Mouse (Mus musculus): Measurements from ENCODE around the gene Ring1. TPM values are rescaled to one million over a fixed set of nuclear protein-coding genes. Genes with fewer than 3 reads are reported as not detected.

Ring1 gene
- polyA plus RNA-seq (2012; ENCODE audit: low replicate concordance): 42.1 and 63.7 TPM in 2 replicates

GRCm38 (mm10) chr17:34024317-34024821 lies at the start of gene Ring1:
Ring1 (minus strand) TSS chr17:34024680.

GRCm38 (mm10) chr17:34038878-34039561 lies 14.5 kb upstream of the Ring1 start, which contains the start of gene Col11a2:
Col11a2 (plus strand) TSS chr17:34039437.

GRCm38 (mm10) chr17:34031465-34032173 lies 7.1 kb upstream of the Ring1 start, which contains the start of the genes Slc39a7 and Rxrb:
Slc39a7 (minus strand) TSS chr17:34031682.
Rxrb (plus strand) TSS chr17:34031812.

GRCm38 (mm10) chr17:34027656-34028223 lies 3.3 kb upstream of the Ring1 start, which contains the start of gene H2-Ke6:
H2-Ke6 (minus strand) TSS chr17:34028060.

GRCm38 (mm10) chr17:34000150-34000537 lies 24.3 kb downstream of the Ring1 start, which contains the start of gene H2-K1:
H2-K1 (minus strand) TSS chr17:34000347.

Other genes starting within 250 kb of the Ring1 start
- gene Angptl4, start 242.8 kb downstream of the Ring1 start, polyA plus RNA-seq (2012; ENCODE audit: low replicate concordance): 3.9 and 15.1 TPM in 2 replicates
- 2.1 and 3.0 TPM in 2 replicates for gene Kank3, start 214.2 kb downstream of the Ring1 start, polyA plus RNA-seq (2012; ENCODE audit: low replicate concordance)
- 128 and 1,150 TPM in 2 replicates for gene Rps28, start 200.1 kb downstream of the Ring1 start, polyA plus RNA-seq (2012; ENCODE audit: low replicate concordance)
- 623 and 660 TPM in 2 replicates for gene Ndufa7, start 200.1 kb downstream of the Ring1 start, polyA plus RNA-seq (2012; ENCODE audit: low replicate concordance)
- 29.9 and 33.2 TPM in 2 replicates for gene Cd320, start 181.6 kb downstream of the Ring1 start, polyA plus RNA-seq (2012; ENCODE audit: low replicate concordance)
- not detected in 2 replicates for gene Gm7029, start 150.8 kb downstream of the Ring1 start, polyA plus RNA-seq (2012; ENCODE audit: low replicate concordance)
- gene Kifc1, start 134.0 kb downstream of the Ring1 start, polyA plus RNA-seq (2012; ENCODE audit: low replicate concordance): 74.4 and 87.4 TPM in 2 replicates
- gene Platr17, start 119.5 kb downstream of the Ring1 start, polyA plus RNA-seq (2012; ENCODE audit: low replicate concordance): not detected in 2 replicates
- 28.6 and 32.1 TPM in 2 replicates for gene Daxx, start 115.3 kb downstream of the Ring1 start, polyA plus RNA-seq (2012; ENCODE audit: low replicate concordance)
- gene Tapbp, start 108.8 kb downstream of the Ring1 start, polyA plus RNA-seq (2012; ENCODE audit: low replicate concordance): 473 and 728 TPM in 2 replicates
- 60.2 and 119 TPM in 2 replicates for gene Zbtb22, start 108.8 kb downstream of the Ring1 start, polyA plus RNA-seq (2012; ENCODE audit: low replicate concordance)
- gene Rgl2, start 95.1 kb downstream of the Ring1 start, polyA plus RNA-seq (2012; ENCODE audit: low replicate concordance): 141 and 230 TPM in 2 replicates
- 74.5 and 89.8 TPM in 2 replicates for gene Pfdn6, start 84.3 kb downstream of the Ring1 start, polyA plus RNA-seq (2012; ENCODE audit: low replicate concordance)
- gene Wdr46, start 84.0 kb downstream of the Ring1 start, polyA plus RNA-seq (2012; ENCODE audit: low replicate concordance): 94.9 and 266 TPM in 2 replicates
- gene B3galt4, start 73.2 kb downstream of the Ring1 start, polyA plus RNA-seq (2012; ENCODE audit: low replicate concordance): 16.7 and 18.6 TPM in 2 replicates
- gene Vps52, start 68.9 kb downstream of the Ring1 start, polyA plus RNA-seq (2012; ENCODE audit: low replicate concordance): 51.6 and 65.2 TPM in 2 replicates
- 29.1 and 64.5 TPM in 2 replicates for gene Rps18, start 68.7 kb downstream of the Ring1 start, polyA plus RNA-seq (2012; ENCODE audit: low replicate concordance)
- gene H2-K1, start 24.3 kb downstream of the Ring1 start, polyA plus RNA-seq (2012; ENCODE audit: low replicate concordance): 253 and 752 TPM in 2 replicates
- 50.7 and 105 TPM in 2 replicates for gene H2-Ke6, start 3.4 kb upstream of the Ring1 start, polyA plus RNA-seq (2012; ENCODE audit: low replicate concordance)
- gene Slc39a7, start 7.0 kb upstream of the Ring1 start, polyA plus RNA-seq (2012; ENCODE audit: low replicate concordance): 36.5 and 105 TPM in 2 replicates
- gene Rxrb, start 7.1 kb upstream of the Ring1 start, polyA plus RNA-seq (2012; ENCODE audit: low replicate concordance): 269 and 299 TPM in 2 replicates
- gene Col11a2, start 14.8 kb upstream of the Ring1 start, polyA plus RNA-seq (2012; ENCODE audit: low replicate concordance): 8.5 and 40.3 TPM in 2 replicates
- 9.6 and 71.7 TPM in 2 replicates for gene H2-Oa, start 67.7 kb upstream of the Ring1 start, polyA plus RNA-seq (2012; ENCODE audit: low replicate concordance)
- 29.6 and 120 TPM in 2 replicates for gene H2-DMa, start 94.9 kb upstream of the Ring1 start, polyA plus RNA-seq (2012; ENCODE audit: low replicate concordance)
- gene Brd2, start 98.0 kb upstream of the Ring1 start, polyA plus RNA-seq (2012; ENCODE audit: low replicate concordance): 446 and 549 TPM in 2 replicates
- 73.6 and 78.6 TPM in 2 replicates for gene H2-DMb2, start 118.6 kb upstream of the Ring1 start, polyA plus RNA-seq (2012; ENCODE audit: low replicate concordance)
- 2.3 and 4.0 TPM in 2 replicates for gene H2-DMb1, start 128.4 kb upstream of the Ring1 start, polyA plus RNA-seq (2012; ENCODE audit: low replicate concordance)
- gene Tap1, start 162.9 kb upstream of the Ring1 start, polyA plus RNA-seq (2012; ENCODE audit: low replicate concordance): 20.7 and 59.1 TPM in 2 replicates
- gene Psmb9, start 163.1 kb upstream of the Ring1 start, polyA plus RNA-seq (2012; ENCODE audit: low replicate concordance): 14.5 and 26.2 TPM in 2 replicates
- gene Psmb8, start 173.0 kb upstream of the Ring1 start, polyA plus RNA-seq (2012; ENCODE audit: low replicate concordance): 66.5 and 100 TPM in 2 replicates
- 95.0 and 101 TPM in 2 replicates for gene Tap2, start 178.8 kb upstream of the Ring1 start, polyA plus RNA-seq (2012; ENCODE audit: low replicate concordance)
- gene H2-Ob, start 214.2 kb upstream of the Ring1 start, polyA plus RNA-seq (2012; ENCODE audit: low replicate concordance): 5.9 and 8.8 TPM in 2 replicates
- gene H2-Ab1, start 233.0 kb upstream of the Ring1 start, polyA plus RNA-seq (2012; ENCODE audit: low replicate concordance): 211 and 1,423 TPM in 2 replicates